Mouse (Mus musculus): ENCODE data around the gene Rnf24. TPM values are rescaled to one million over a fixed set of nuclear protein-coding genes. Genes with fewer than 3 reads are reported as not detected.
A peak's percentile ranks its signal among the peaks of the same experiment; 100 is the strongest.
"Not testable (repeated sequence)": the region's sequence is repeated elsewhere in the genome, so short reads cannot be mapped to it uniquely, and the experiment has no call there.

Rnf24 gene
- total and polyA plus RNA-seq, 2 experiments, result 2.1 to 2.3 TPM

DNA sequence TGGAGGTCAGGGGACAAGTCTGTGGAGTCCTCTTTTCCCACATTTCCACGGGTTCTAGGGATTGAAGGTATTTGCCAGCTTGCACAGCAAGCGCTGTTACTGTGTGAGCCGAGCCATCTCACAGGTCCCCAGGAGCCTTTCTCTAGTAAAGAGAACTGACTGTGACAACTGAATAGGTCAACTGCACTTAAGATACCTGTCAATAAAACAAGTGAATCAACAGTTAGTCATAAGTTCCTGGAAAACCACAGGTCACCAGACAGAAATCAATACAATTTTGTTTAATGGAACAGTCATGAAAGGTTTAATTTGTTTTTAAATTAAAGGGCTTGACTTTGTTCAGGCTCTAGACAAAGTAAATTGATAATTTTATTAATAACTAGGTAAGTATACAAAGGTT, 22.1 kb downstream of the Rnf24 start:
- peak overlapping the region; percentile 47 for H3K27ac ChIP-seq (replicated peaks; ENCODE audit: insufficient read depth, low read depth, low read length)
- WGBS, result 22% methylated on average over 3 of the region's 3 CpGs
- no peak for TF ChIP-seq POLR2A (IDR thresholded peaks at IDR 0.05; ENCODE audit: extremely low read depth, insufficient read depth, low read length)
- TF ChIP-seq CTCF (IDR thresholded peaks at IDR 0.05; ENCODE audit: low read depth, low read length), result no peak

DNA sequence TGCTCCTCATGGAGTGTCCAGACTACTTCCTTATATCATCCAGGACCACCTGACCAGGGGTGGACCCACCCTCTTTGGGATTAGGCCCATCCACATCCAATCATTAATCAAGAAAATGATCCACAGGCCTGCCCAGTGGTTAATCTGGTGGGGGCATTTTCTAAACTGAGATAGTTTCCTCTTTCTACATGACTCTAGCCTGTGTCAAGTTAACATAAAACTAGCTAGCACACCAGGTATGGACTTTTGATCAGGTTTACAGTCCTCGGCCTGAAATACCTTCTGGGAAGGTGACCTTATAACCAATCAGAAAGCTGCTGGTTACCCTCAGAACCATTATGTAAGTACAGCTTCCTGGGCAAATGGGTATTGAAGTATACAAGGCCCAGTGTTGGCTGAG, 23.7 kb downstream of the Rnf24 start:
- H3K27me3 ChIP-seq (ENCODE audit: control insufficient read depth, insufficient read depth, low read length), result no peaks in the 10 kb centered on the region
- peak; percentile 76 for DNase-seq (ENCODE audit: extremely low read depth, low read depth, low spot score)
- 21% methylated on average over 1 of the region's 1 CpGs for WGBS
- TF ChIP-seq CTCF (IDR thresholded peaks at IDR 0.05; ENCODE audit: low read depth, low read length), result no peak
- no peak for TF ChIP-seq POLR2A (IDR thresholded peaks at IDR 0.05; ENCODE audit: extremely low read depth, insufficient read depth, low read length)
- no peak overlapping the region for H3K4me3 ChIP-seq (ENCODE audit: insufficient read depth, low read depth, low read length)
- peaks cover 15% of the 10 kb centered on the region for H3K4me1 ChIP-seq (ENCODE audit: control insufficient read depth, insufficient read depth, low read length)
- H3K27ac ChIP-seq (replicated peaks; ENCODE audit: insufficient read depth, low read depth, low read length), result peak overlapping the region; percentile 43
- no peaks in the 10 kb centered on the region for H3K36me3 ChIP-seq (ENCODE audit: control insufficient read depth, insufficient read depth, low read length)
- H3K9ac ChIP-seq (ENCODE audit: low read depth, low read length), result no peak overlapping the region
- peaks cover 2% of the 10 kb centered on the region; the same call in 1 of the 2 replicates for H3K79me2 ChIP-seq (ENCODE audit: control insufficient read depth, insufficient read depth, low read length)

More for the DNA sequence above, 22.1 kb downstream of the Rnf24 start:
- no peak overlapping the region for H3K4me3 ChIP-seq (ENCODE audit: insufficient read depth, low read depth, low read length)
- H3K9ac ChIP-seq (ENCODE audit: low read depth, low read length), result peak overlapping the region; percentile 22
- H3K27me3 ChIP-seq (ENCODE audit: control insufficient read depth, insufficient read depth, low read length), result no peaks in the 10 kb centered on the region
- peaks cover 2% of the 10 kb centered on the region; the same call in 1 of the 2 replicates for H3K79me2 ChIP-seq (ENCODE audit: control insufficient read depth, insufficient read depth, low read length)
- no peaks in the 10 kb centered on the region for H3K36me3 ChIP-seq (ENCODE audit: control insufficient read depth, insufficient read depth, low read length)
- peak; percentile 89 for DNase-seq (ENCODE audit: extremely low read depth, low read depth, low spot score)
- peaks cover 15% of the 10 kb centered on the region for H3K4me1 ChIP-seq (ENCODE audit: control insufficient read depth, insufficient read depth, low read length)

DNA sequence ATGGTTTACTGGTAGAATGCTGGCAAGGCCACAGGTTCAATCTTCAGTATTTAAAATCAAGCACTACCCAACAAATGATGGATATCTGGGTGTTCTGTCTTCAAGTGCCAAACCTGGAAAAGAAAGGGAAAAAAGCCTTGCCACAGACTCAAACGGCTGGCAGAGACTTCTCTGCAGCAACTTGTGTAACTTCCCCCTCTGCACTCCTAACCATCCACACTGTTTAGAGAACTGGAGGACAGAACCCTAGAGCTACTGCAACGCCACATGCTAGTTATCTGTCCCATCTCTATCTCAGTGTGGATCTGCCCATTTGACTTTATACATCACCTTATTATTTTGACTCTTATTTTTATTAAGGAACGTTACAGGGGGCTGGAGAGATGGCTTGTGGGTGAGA, 26.6 kb downstream of the Rnf24 start:
- Histone ChIP-seq H3K4me3 (ENCODE audit: insufficient read depth, low read depth, low read length) (no peak overlapping the region), H3K79me2 (ENCODE audit: control insufficient read depth, insufficient read depth, low read length) (peaks cover 5% of the 10 kb centered on the region; the same call in 1 of the 2 replicates), H3K9ac (ENCODE audit: low read depth, low read length) (no peak overlapping the region), H3K27ac (replicated peaks; ENCODE audit: insufficient read depth, low read depth, low read length) (no peak overlapping the region), H3K36me3 (ENCODE audit: control insufficient read depth, insufficient read depth, low read length) (no peaks in the 10 kb centered on the region), H3K4me1 (ENCODE audit: control insufficient read depth, insufficient read depth, low read length) (peaks cover 19% of the 10 kb centered on the region), H3K27me3 (ENCODE audit: control insufficient read depth, insufficient read depth, low read length) (no peaks in the 10 kb centered on the region)
- TF ChIP-seq POLR2A (IDR thresholded peaks at IDR 0.05; ENCODE audit: extremely low read depth, insufficient read depth, low read length), result no peak
- no peak for TF ChIP-seq CTCF (IDR thresholded peaks at IDR 0.05; ENCODE audit: low read depth, low read length)
- DNase-seq (ENCODE audit: extremely low read depth, low read depth, low spot score), result no peak
- 45% methylated on average over 3 of the region's 3 CpGs for WGBS

DNA sequence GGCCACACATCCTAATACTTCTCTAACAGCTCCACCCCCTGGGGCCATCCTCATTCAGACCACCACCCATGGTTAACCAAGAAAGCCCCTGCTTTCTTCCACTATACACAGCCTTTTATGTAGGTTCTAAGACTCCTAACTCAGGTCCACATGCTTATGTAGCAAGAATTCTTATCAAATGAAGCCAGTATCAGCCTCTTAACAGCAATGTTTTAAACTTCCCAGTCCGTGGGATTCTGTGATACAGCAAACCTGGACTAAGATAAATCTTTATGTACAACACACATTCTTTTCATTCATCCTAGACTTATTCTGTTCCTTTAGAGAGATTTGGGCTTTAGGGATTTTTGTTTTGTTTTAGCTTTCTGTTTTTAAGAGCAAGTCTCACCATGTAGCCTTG, 29.0 kb downstream of the Rnf24 start:
- H3K27me3 ChIP-seq (ENCODE audit: control insufficient read depth, insufficient read depth, low read length), result no peaks in the 10 kb centered on the region
- no peaks in the 10 kb centered on the region for H3K36me3 ChIP-seq (ENCODE audit: control insufficient read depth, insufficient read depth, low read length)
- no peak overlapping the region for H3K4me3 ChIP-seq (ENCODE audit: insufficient read depth, low read depth, low read length)
- H3K27ac ChIP-seq (replicated peaks; ENCODE audit: insufficient read depth, low read depth, low read length), result no peak overlapping the region
- no peak for DNase-seq (ENCODE audit: extremely low read depth, low read depth, low spot score)
- peaks cover 3% of the 10 kb centered on the region; the same call in 1 of the 2 replicates for H3K79me2 ChIP-seq (ENCODE audit: control insufficient read depth, insufficient read depth, low read length)
- no peak overlapping the region for H3K9ac ChIP-seq (ENCODE audit: low read depth, low read length)
- TF ChIP-seq CTCF (IDR thresholded peaks at IDR 0.05; ENCODE audit: low read depth, low read length), result no peak
- no peak for TF ChIP-seq POLR2A (IDR thresholded peaks at IDR 0.05; ENCODE audit: extremely low read depth, insufficient read depth, low read length)
- 76% methylated on average over 1 of the region's 1 CpGs for WGBS
- peaks cover 12% of the 10 kb centered on the region for H3K4me1 ChIP-seq (ENCODE audit: control insufficient read depth, insufficient read depth, low read length)

DNA sequence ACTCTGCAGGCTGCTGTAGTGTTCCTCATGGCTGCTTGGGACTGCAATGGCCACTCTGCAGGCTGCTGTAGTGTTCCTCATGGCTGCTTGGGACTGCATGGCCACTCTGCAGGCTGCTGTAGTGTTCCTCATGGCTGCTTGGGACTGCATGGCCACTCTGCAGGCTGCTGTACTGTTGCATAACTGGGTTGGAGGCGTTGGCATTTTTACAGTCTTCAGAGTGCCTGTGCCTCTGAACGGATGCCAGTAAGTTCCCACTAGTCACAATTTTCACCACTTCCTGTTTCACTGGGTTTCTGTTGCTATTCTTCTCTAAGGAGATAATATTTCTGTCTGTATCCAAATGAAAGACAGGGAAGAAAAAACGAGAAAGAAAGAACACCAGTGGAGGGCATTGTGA, 31.5 kb downstream of the Rnf24 start:
- H3K27me3 ChIP-seq (ENCODE audit: control insufficient read depth, insufficient read depth, low read length); H3K4me3 ChIP-seq (ENCODE audit: insufficient read depth, low read depth, low read length); H3K36me3 ChIP-seq (ENCODE audit: control insufficient read depth, insufficient read depth, low read length); H3K79me2 ChIP-seq (ENCODE audit: control insufficient read depth, insufficient read depth, low read length); H3K9ac ChIP-seq (ENCODE audit: low read depth, low read length): not testable (repeated sequence)
- Histone ChIP-seq H3K27ac (replicated peaks; ENCODE audit: insufficient read depth, low read depth, low read length) (peak overlapping the region; percentile 45; the same call in 1 of the 2 replicates), H3K4me1 (ENCODE audit: control insufficient read depth, insufficient read depth, low read length) (peaks cover 10% of the 10 kb centered on the region)
- peak; percentile 68 for DNase-seq (ENCODE audit: extremely low read depth, low read depth, low spot score)
- WGBS, result 18% methylated on average over 3 of the region's 3 CpGs

DNA sequence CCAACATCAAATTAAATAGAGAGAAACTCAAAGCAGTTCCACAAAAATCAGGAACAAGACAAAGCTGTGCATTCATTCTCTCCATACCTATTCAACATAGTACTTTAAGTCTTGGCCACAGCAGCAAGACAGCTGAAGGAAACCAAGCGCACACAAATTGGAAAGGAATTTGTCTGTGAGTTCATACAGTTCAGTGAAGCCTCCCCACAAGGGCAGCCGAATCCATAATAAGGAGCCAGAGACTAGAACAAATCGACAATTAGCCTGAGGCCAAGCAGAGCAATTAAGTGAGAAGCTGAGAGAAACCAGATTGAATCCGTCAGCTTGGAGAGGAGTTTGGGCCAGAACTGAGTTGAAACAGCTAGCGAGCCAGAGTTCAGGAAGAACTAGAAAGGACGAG, 33.3 kb downstream of the Rnf24 start:
- H3K9ac ChIP-seq (ENCODE audit: low read depth, low read length), result no peak overlapping the region
- no peak overlapping the region for H3K4me3 ChIP-seq (ENCODE audit: insufficient read depth, low read depth, low read length)
- H3K4me1 ChIP-seq (ENCODE audit: control insufficient read depth, insufficient read depth, low read length), result peaks cover 8% of the 10 kb centered on the region
- no peak for DNase-seq (ENCODE audit: extremely low read depth, low read depth, low spot score)
- 83% methylated on average over 6 of the region's 6 CpGs for WGBS
- TF ChIP-seq POLR2A (IDR thresholded peaks at IDR 0.05; ENCODE audit: extremely low read depth, insufficient read depth, low read length), result no peak
- no peak for TF ChIP-seq CTCF (IDR thresholded peaks at IDR 0.05; ENCODE audit: low read depth, low read length)
- H3K79me2 ChIP-seq (ENCODE audit: control insufficient read depth, insufficient read depth, low read length), result peaks cover 15% of the 10 kb centered on the region
- no peak overlapping the region for H3K27ac ChIP-seq (replicated peaks; ENCODE audit: insufficient read depth, low read depth, low read length)
- H3K36me3 ChIP-seq (ENCODE audit: control insufficient read depth, insufficient read depth, low read length), result no peaks in the 10 kb centered on the region
- H3K27me3 ChIP-seq (ENCODE audit: control insufficient read depth, insufficient read depth, low read length), result no peaks in the 10 kb centered on the region
